Mouse (Mus musculus) cerebellum, adult 11 months (tissue): ENCODE data around the gene Irgc1.

Experiments
- DNase-seq: peaks from one replicate; pipeline ENCODE4 v3.0.0; 2022

Gene Irgc1

DNA sequence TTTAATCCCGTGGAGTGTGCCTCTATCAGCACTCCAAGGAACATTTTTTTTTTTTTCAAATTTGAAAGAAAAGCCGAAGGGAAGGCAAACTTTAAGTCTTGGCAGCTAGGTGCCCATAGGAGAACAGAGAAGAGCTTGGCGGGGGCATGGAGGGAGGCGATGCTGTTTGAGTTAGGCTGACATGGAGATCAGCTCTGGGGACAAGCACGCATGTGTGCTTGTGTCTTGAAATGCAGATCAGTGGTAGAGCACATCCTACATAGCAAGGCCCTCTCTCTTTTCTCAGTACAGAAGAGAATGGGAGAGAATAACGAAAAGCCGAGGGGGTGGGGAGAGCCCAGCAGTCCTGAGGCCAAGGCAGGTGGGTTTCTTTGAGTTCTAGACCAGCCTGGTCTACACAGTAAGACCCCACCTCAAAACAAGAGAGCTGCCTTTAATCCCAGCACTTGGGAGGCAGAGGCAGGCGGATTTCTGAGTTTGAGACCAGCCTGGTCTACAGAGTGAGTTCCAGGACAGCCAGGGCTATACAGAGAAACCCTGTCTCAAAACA, 53.7 kb downstream of the Irgc1 start:
- DNase-seq = no peak

DNA sequence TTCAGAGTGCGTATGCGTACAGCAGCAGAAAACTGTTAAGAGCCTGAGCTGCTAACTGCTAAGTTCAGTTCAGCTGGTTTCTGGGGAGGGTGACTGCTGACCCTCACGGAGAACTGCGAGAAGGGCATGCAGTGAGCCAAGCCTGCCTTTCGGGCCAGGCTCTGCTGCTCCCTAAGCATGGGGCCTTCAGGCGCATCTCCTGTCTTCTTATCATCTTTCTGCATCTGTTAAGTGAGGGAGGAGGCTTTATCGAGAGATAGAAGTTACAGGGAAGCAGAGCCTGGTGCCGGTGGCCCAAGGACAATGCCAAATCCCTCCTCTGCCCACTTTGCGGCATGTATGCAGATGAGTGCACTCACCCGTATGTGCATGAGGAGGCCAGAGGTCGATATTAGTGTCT, 55.3 kb downstream of the Irgc1 start:
- no peak for DNase-seq

DNA sequence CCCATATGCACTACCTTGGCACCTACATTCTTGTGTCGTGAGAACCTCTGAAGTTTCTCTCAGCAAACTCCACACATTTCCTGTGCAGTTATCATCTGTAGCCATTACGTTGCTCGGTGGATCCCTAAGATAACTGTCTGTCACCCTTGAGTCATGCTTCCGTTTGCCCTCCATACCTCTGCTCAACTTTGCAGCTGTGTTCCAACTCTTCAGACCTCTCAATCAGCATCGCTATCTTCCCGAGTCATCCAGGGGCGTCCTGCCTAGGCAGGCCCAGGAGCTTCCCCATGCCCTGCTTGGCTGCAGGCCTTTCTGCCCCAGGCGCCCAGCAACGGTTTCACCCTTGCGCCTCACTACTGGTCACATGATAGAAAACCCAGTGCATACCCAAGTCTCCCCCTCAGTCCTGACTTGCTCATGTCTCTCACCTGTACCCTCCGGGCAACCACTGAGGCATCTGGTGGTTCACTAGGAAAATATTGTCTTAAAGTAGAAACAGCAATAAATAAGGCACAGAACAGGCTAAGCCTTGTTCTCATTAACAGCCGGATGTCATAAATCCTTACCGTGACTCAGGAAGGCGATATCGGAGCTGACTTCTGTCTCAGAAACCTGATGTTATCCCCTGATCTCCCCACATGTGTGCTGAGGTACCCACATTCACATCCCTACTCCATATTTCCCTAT, 57.5 kb downstream of the Irgc1 start:
- DNase-seq = no peak

DNA sequence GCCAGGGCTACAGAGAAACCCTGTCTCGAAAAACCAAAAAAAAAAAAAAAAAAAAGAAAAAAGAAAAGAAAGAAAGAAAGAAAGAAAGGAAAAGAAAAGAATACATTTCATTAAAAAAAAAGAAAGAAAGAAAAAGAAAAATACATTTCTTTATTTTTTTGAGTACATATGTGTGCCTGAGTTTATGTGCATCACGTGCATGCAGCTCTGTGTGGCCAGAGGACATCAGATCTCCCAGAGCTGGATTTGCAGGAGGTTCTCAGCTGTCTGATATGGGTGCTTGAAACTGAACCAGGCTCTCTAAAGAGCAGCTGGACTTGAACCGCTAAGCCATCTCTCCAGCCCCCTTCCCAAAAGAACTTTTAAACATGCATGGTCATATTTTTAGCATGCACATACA, 58.0 kb downstream of the Irgc1 start:
- no peak for DNase-seq

DNA sequence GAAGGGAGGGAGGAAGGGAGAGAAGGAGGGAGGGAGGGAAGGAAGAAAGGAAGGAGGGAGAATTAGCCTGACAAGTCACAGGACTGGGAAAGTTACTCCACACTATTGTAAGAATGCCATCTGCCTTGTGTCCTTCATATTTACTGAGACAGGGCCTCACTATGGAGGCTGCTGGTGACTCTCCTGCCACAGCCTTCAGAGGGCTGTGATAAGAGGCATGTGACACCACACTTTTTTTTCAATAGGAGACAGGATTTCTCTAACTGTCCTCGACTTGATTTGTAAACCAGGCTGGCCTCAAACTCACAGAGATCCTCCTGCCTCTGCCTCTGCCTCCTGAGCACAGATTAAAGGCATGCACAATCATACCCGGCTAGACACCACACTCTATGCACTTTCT, 60.4 kb downstream of the Irgc1 start:
- no peak for DNase-seq

DNA sequence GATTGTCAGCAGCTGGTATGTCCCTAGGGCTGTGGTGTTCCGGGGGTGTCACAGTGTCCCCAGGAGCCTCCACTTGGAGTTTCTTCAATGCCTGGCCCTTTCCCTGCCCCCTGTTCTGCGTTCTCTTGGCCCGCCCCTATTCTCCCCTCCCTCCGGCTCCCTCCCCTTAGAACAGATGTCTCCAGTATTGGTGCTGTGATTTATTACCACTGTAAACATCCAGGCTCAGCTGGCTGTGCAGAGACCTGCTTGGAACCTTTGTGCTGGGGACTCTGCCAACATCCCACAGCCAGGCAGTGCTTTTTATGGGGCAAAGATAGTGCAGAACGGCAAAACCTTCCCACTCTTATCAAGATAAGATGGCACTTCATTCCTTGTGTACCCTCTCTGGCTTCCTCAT, 61.0 kb downstream of the Irgc1 start:
- no peak for DNase-seq

DNA sequence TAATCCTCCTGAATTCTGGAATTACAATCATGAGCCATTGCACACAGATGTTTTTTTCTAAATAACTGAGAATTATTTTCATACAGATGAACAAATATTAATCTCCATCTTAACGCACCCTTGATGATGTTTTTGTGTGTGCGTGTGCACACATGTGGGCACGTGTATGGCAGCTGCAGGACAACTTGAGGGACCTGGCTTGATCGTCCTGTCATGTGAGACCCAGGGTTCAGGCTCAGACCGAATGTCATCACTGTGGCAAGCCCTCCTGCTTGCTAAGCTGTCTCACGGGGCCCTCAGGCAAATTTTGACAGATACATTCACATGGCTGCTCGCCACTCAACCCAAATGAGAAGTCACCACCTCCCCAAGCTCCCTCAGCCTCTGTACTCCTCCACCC, 61.6 kb downstream of the Irgc1 start:
- DNase-seq = no peak

DNA sequence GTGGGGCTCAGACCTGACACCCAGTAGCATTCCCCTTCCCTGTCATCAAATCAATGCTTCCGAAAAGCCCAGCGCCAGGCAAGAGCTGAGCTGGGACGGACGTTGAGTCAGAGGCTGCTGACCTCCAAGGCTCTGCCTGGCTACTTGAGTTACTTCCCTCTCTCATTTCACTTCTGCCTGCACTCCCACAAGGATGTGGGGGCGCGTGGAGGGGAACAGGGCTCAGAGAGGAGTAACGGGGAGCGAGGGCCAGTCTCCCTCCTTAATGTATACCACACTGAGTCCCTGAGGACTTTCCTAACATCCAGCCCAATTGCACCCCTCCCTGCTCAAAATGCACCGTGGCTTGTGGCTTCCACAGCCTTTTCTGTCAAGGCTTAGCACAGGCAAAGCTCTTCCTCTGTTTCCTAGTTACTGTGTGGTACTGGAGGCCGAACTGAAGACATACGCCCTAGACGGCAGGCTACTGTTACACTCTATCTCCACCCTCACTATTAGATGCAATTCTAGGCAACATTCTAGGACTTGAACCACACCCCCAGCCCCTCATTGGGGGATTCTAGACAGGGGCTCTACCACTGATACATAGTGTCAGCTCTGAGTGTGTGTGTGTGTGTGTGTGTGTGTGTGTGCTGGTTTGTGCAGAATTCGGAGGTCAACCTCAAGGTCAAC, 62.4 kb downstream of the Irgc1 start:
- no peak for DNase-seq

DNA sequence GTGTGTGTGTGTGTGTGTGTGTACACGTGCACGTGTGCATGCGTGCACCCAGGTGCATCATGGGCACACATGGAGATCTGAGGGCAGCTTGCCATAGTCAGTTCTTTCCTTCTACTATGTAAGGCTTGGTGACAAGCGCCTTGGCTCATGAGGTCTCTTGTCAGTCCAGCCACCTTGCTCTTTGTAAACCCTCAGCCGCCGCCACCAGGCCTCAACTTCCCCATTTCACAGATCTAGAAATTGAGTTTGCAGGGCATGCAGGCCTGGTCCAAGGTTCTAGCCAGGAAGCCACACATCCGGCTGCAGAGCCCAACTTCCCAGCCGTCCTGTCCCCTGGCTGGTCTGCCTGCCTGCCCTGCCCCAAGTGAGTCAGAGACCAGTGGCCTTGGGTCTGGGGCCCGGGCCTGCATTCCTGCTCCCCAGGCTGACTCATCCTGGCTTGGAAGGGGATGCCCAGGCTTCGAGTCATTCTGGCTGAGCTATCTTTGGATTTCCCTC, 65.0 kb downstream of the Irgc1 start:
- DNase-seq = no peak

DNA sequence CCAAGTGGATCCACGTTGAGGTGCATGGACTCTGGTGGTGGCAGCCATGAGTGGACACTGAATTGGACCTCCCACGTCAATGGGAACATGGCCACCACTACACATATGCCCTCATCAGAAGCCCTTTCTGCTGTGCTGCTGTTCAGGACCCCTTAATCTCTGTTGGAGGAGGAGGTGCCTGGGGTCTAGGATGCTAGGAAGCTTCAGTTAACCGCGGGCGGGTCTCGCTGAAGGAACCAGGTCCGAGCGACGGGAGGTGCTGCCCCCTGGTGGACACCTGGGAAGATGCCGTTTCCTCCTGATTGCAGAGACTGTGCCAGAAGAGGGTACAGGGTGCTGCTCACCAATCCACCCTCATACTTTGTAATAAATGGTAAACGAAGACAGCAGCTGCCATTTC, 67.3 kb downstream of the Irgc1 start:
- peak; percentile 65 for DNase-seq

DNA sequence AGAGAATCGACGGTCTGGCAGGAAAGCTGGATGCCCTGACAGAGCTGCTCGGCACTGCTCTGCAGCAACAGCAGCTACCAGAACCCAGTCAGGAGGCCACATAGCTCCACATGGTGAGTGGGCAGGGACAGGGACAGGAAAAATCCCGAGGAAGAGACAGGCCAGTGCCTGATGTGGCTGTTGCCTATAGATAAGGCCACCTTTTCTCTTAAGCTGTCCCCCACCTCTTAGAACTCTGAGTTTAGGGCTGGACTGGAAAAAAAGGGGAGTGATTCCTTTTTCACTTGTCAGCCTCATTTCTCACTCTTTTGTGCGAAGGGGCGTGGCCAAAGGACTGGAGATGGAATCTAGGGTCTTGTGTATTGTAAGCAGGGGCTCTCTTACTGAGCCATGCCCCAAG, 68.0 kb downstream of the Irgc1 start:
- DNase-seq = no peak

DNA sequence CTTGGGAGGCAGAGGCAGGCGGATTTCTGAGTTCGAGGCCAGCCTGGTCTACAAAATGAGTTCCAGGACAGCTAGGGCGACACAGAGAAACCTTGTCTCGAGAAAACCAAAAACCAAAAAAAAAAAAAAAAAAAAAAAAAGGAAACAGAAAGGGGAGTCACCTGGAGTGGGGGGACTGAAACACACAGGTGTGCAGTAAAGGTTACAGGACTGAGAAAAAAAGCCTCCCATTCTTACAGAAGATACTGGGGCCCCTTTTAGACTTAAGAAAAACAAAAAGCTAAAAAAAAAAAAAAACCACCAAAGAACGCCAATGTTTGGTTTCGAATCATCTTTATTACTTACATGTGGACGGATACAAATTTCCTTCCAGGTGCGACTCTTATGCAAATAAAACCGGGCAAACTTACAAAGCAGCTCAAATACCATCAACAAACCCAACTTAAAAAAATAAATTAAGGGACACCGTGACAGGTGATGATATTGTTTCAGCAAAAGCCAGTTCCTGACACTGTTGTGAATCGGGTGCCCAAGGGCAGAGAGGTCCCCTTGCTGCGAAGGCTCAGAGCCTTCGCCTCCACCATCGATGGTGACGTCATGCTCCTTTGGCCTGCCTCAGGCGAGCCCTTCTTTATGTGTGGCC, 69.2 kb downstream of the Irgc1 start:
- DNase-seq = no peak
